Comparison of ENCODE assay signal across 23 mouse cellular contexts in the genomic region with DNA sequence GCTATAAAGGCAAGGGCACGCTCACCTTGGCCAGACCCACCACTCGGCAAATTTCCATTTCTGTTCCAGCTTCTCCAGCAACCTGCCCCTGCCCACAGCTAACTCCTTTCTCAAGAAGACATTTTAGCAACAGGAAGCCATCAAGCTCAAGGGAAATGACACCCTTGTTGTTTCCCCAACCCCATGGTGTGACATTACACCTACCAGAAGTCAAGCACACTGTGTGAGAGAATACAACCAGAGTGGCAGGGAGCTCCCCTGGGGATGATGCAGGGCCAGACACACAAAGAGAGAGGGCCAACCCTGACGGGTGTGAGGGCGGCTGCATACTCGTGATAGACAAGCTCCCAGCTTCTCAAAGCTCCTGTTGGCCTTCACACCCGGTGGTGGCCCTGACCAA. TPM values are rescaled to one million over a fixed set of nuclear protein-coding genes. Genes with fewer than 3 reads are reported as not detected.
DNase-seq lines count a peak whose midpoint lies in the region; ATAC-seq and TF ChIP-seq lines count a peak whose summit lies in the region.
"Had no signal": no experiment of that assay in that cellular context is flagged by ENCODE, and none has a peak within 500 bp of the region (broad histone marks: within the 10 kb centered on the region; RNA-seq: fewer than 3 reads in every experiment).

No protein-coding gene starts in this region.

- DNase-seq in heart, adult 11 months: peak; percentile 54
- DNase-seq in heart, adult 2 months: no peak
- DNase-seq in testis, postnatal 10 days (ENCODE audit: low spot score): peak; percentile 30
- DNase-seq in testis, postnatal 14 days (ENCODE audit: low spot score): no peak
- DNase-seq: adrenal gland, adult 2 months; adrenal gland, postnatal 10 days; adrenal gland, postnatal 25 days; B cell, adult 2 months; cerebellum, adult 11-12 months; cerebellum, adult 9-10 months; cerebellum, postnatal 10 days; cerebellum, postnatal 25 days; forebrain, postnatal 0 days had no signal

- TF ChIP-seq CTCF in heart, adult 2 months (IDR thresholded peaks at IDR 0.05): no peak

- H3K36me3 ChIP-seq in heart, adult 2 months (ENCODE audit: control insufficient read depth, insufficient read depth, low read length): no peaks in the 10 kb centered on the region
- H3K36me3 ChIP-seq: embryonic facial prominence, embryonic 10.5 days; embryonic facial prominence, embryonic 12.5 days; forebrain, embryonic 15.5 days; G1E had no signal

- no peak overlapping the region for H3K9ac ChIP-seq in heart, adult 2 months (ENCODE audit: low read depth, low read length)
- H3K9ac ChIP-seq: embryonic facial prominence, embryonic 12.5 days; forebrain, embryonic 13.5 days; forebrain, embryonic 15.5 days; forebrain, postnatal 0 days had no signal

- no peaks in the 10 kb centered on the region for H3K79me2 ChIP-seq in heart, adult 2 months (replicated peaks; ENCODE audit: control insufficient read depth, insufficient read depth, low read length)

- H3K4me1 ChIP-seq in heart, adult 2 months (ENCODE audit: control insufficient read depth, insufficient read depth, low read length): no peaks in the 10 kb centered on the region
- H3K4me1 ChIP-seq: embryonic facial prominence, embryonic 12.5 days; forebrain, embryonic 13.5 days; forebrain, embryonic 15.5 days had no signal

- WGBS in heart, adult 2 months: 36% methylated on average over 6 of the region's 6 CpGs

- intact Hi-C loops in heart, adult 2 months (cut with DNase I): no loop called here

- no peak overlapping the region for H3K4me3 ChIP-seq in heart, adult 2 months
- H3K4me3 ChIP-seq: embryonic facial prominence, embryonic 10.5 days; embryonic facial prominence, embryonic 12.5 days; forebrain, embryonic 13.5 days; forebrain, embryonic 15.5 days had no signal

- H3K27me3 ChIP-seq in heart, adult 2 months (ENCODE audit: control insufficient read depth, insufficient read depth, low read length): no peaks in the 10 kb centered on the region
- H3K27me3 ChIP-seq: CH12.LX; embryonic facial prominence, embryonic 12.5 days; forebrain, embryonic 13.5 days; forebrain, embryonic 15.5 days; Patski had no signal

- no peak overlapping the region for H3K27ac ChIP-seq in heart, adult 2 months
- H3K27ac ChIP-seq: embryonic facial prominence, embryonic 10.5 days; embryonic facial prominence, embryonic 12.5 days; forebrain, embryonic 13.5 days; forebrain, embryonic 15.5 days had no signal

- TF ChIP-seq EP300 in heart, adult 2 months (IDR thresholded peaks at IDR 0.05; ENCODE audit: insufficient read depth, low read depth, low read length): no peak

- no peak for TF ChIP-seq POLR2A in heart, adult 2 months (IDR thresholded peaks at IDR 0.05; ENCODE audit: insufficient read depth, low read depth, low read length)

- ATAC-seq in megakaryocyte, adult 5-6 weeks (ENCODE audit: poor library complexity, severe bottlenecking): peak; percentile 68
- no peak for ATAC-seq in inflammation-experienced regulatory T-cells, adult 6 months
- ATAC-seq: CD4-positive, CD25-positive, alpha-beta regulatory T cell, adult 4 months; forebrain, embryonic 13.5 days; forebrain, embryonic 15.5 days; forebrain, postnatal 0 days; Patski had no signal

RNA-seq across cellular contexts. Expression of gene Dgkg, which starts 49.0 kb away (rescaled TPM):
- under 1 TPM; 0.39 to 0.96 TPM for total RNA-seq in heart, adult 2 months (2021)
- polyA plus RNA-seq in heart, adult 2 months (2012; rRNA removed): 0.25 and 0.26 TPM in 2 replicates
- total RNA-seq in megakaryocyte, adult 5-6 weeks (2015): 35.0 and 35.3 TPM in 2 replicates
- 33.4 and 38.9 TPM in 2 replicates for total RNA-seq in megakaryocyte, adult 5-6 weeks (2017)
- under 1 TPM; 0.14 to 0.94 (median 0.25) TPM for polyA plus RNA-seq in inflammation-experienced regulatory T-cells, adult 6 months (2017; shearing (Covaris generic))
- polyA plus RNA-seq: G1E had no signal

Comparison
In these comparisons a context has a peak if more than half of its experiments do, and no peak if none do; other contexts are left out.
1. DNase-seq: peak in heart, adult 11 months (single experiment) and testis, postnatal 10 days (single experiment); none in heart, adult 2 months (0 of 2) and testis, postnatal 14 days (single experiment).
2. RNA of gene Dgkg, which starts 49.0 kb away (total RNA-seq): 33.4 to 38.9 TPM in megakaryocyte, adult 5-6 weeks; 0.39 to 0.96 TPM in heart, adult 2 months; every median in the first group is over 10 times any median in the second.